Mouse (Mus musculus): ENCODE results near the gene Ypel1. TPM values are rescaled to one million over a fixed set of nuclear protein-coding genes. Genes with fewer than 3 reads are reported as not detected.

Ypel1 gene
- polyA plus RNA-seq, 1 experiment from 2014 or later, result 9.4 TPM

DNA sequence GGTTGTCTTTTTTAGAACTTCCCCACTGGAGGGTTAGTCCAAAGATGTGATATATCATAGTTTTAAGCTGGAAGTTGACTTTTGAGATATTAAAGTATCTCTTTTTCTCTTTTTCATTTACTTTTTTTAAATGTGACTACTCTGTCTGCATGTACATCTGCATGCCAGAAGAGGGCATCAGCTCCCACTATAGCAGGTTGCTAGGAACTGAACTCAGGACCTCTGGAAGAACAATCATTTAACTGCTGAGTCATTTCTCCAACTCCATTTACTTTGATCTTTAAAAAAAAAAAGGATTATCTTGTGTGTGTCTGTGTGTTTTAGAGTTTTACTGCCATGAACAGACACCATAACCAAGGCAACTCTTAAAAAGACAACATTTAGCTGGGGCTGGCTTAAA is 7.4 kb downstream of the Ypel1 start:
- H3K4me1 ChIP-seq (ENCODE audit: control insufficient read depth, insufficient read depth, low read length), result peaks cover 5% of the 10 kb centered on the region; the same call in 1 of the 2 replicates
- H3K4me2 ChIP-seq (ENCODE audit: low read depth, low read length), result no peak overlapping the region
- H3K9ac ChIP-seq (ENCODE audit: low read length), result no peak overlapping the region
- no peak for ATAC-seq (replicated peaks; ENCODE audit: extremely low read depth, insufficient read depth, low FRiP score)
- H3K27ac ChIP-seq (ENCODE audit: low read length), result no peak overlapping the region
- H3K36me3 ChIP-seq (ENCODE audit: control insufficient read depth, insufficient read depth), result peaks cover 4% of the 10 kb centered on the region; the same call in 1 of the 2 replicates
- no peaks in the 10 kb centered on the region for H3K9me3 ChIP-seq (replicated peaks; ENCODE audit: control insufficient read depth, low read length)
- H3K4me3 ChIP-seq (ENCODE audit: low read length), result no peak overlapping the region
- H3K27me3 ChIP-seq (ENCODE audit: control insufficient read depth, insufficient read depth, low read length), result no peaks in the 10 kb centered on the region

DNA sequence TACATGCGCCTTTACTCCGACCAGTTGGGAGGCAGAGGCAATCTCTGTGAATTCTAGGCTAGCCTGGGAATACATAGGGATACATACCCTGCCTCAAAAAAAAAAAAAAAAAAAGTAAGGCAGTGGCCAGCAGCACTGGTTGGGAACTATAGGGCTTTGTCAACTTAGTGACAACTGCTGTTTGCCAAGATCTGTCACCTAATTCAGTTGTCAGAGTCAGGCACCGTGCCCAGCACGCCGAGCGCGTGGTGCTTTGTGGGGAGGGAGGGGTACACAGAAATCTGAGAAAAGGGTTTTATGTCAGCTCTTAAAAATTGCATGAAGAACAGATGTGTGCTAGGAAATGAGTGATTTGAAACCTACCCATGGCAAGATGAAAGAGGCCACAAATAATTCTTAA is 8.6 kb downstream of the Ypel1 start:
- 52% methylated on average over 7 of the region's 7 CpGs for WGBS
- Histone ChIP-seq H3K4me3 (ENCODE audit: low read length) (no peak overlapping the region), H3K4me1 (ENCODE audit: control insufficient read depth, insufficient read depth, low read length) (peaks cover 5% of the 10 kb centered on the region; the same call in 1 of the 2 replicates), H3K9me3 (replicated peaks; ENCODE audit: control insufficient read depth, low read length) (no peaks in the 10 kb centered on the region), H3K4me2 (ENCODE audit: low read depth, low read length) (no peak overlapping the region), H3K27me3 (ENCODE audit: control insufficient read depth, insufficient read depth, low read length) (no peaks in the 10 kb centered on the region), H3K9ac (ENCODE audit: low read length) (no peak overlapping the region), H3K27ac (ENCODE audit: low read length) (no peak overlapping the region), H3K36me3 (ENCODE audit: control insufficient read depth, insufficient read depth) (peaks cover 8% of the 10 kb centered on the region; the same call in 1 of the 2 replicates)
- no peak for ATAC-seq (replicated peaks; ENCODE audit: extremely low read depth, insufficient read depth, low FRiP score)

DNA sequence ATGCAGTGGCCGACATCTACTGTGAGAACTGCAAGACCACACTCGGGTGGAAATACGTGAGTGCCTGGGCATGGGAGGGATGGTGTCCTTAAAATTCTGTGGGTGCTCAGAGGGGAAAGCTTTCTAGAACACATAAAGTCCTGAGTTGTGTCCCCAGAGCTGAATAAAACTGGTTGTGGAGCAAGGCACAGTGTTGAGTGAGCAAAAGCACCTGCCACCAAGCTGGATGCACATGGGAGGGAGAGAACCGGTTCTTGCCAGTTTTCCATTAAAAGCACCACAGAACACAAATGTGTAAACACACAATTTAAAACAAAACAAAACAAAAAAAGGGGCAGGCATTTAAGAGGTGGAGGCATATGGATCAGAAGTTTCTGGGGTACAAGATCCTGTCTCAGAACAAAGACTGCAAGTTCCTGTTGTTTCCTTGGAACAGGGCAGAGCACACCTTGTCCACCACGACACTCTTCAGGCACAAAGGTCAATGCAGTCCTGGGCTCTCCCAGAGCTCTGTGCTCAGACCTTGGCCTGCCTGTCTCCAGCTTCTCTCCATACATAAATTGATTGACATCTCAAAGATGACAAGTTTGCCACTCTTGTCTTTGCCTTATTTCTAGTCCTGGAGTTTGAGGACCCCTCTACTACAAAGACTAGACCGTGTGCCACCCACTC is 12.8 kb downstream of the Ypel1 start:
- Histone ChIP-seq H3K36me3 (ENCODE audit: control insufficient read depth, insufficient read depth) (peaks cover 26% of the 10 kb centered on the region), H3K9me3 (replicated peaks; ENCODE audit: control insufficient read depth, low read length) (no peaks in the 10 kb centered on the region), H3K4me2 (ENCODE audit: low read depth, low read length) (no peak overlapping the region), H3K9ac (ENCODE audit: low read length) (no peak overlapping the region), H3K4me3 (ENCODE audit: low read length) (no peak overlapping the region), H3K27me3 (ENCODE audit: control insufficient read depth, insufficient read depth, low read length) (no peaks in the 10 kb centered on the region), H3K27ac (ENCODE audit: low read length) (no peak overlapping the region), H3K4me1 (ENCODE audit: control insufficient read depth, insufficient read depth, low read length) (peaks cover 10% of the 10 kb centered on the region)
- ATAC-seq (replicated peaks; ENCODE audit: extremely low read depth, insufficient read depth, low FRiP score), result no peak
- WGBS, result 73% methylated on average over 6 of the region's 6 CpGs

GRCm38 (mm10) chr16:17085636-17086035 is 16.1 kb downstream of the Ypel1 start:
- no peaks in the 10 kb centered on the region for H3K27me3 ChIP-seq (ENCODE audit: control insufficient read depth, insufficient read depth, low read length)
- H3K9ac ChIP-seq (ENCODE audit: low read length), result no peak overlapping the region
- H3K36me3 ChIP-seq (ENCODE audit: control insufficient read depth, insufficient read depth), result peaks cover 58% of the 10 kb centered on the region
- H3K4me3 ChIP-seq (ENCODE audit: low read length), result no peak overlapping the region
- WGBS, result 60% methylated on average over 4 of the region's 4 CpGs
- H3K9me3 ChIP-seq (replicated peaks; ENCODE audit: control insufficient read depth, low read length), result no peaks in the 10 kb centered on the region
- peaks cover 5% of the 10 kb centered on the region for H3K4me1 ChIP-seq (ENCODE audit: control insufficient read depth, insufficient read depth, low read length)
- ATAC-seq (replicated peaks; ENCODE audit: extremely low read depth, insufficient read depth, low FRiP score), result no peak
- H3K27ac ChIP-seq (ENCODE audit: low read length), result peak overlapping the region; percentile 8; the same call in 1 of the 2 replicates
- H3K4me2 ChIP-seq (ENCODE audit: low read depth, low read length), result no peak overlapping the region

- Histone ChIP-seq H3K9ac (ENCODE audit: low read length) (no peak overlapping the region), H3K36me3 (ENCODE audit: control insufficient read depth, insufficient read depth) (peaks cover 63% of the 10 kb centered on the region), H3K27me3 (ENCODE audit: control insufficient read depth, insufficient read depth, low read length) (no peaks in the 10 kb centered on the region), H3K9me3 (replicated peaks; ENCODE audit: control insufficient read depth, low read length) (no peaks in the 10 kb centered on the region), H3K4me2 (ENCODE audit: low read depth, low read length) (no peak overlapping the region), H3K4me1 (ENCODE audit: control insufficient read depth, insufficient read depth, low read length) (peaks cover 5% of the 10 kb centered on the region), H3K27ac (ENCODE audit: low read length) (no peak overlapping the region), H3K4me3 (ENCODE audit: low read length) (no peak overlapping the region)
- WGBS, result 66% methylated on average over 3 of the region's 3 CpGs
- no peak for ATAC-seq (replicated peaks; ENCODE audit: extremely low read depth, insufficient read depth, low FRiP score)
Measured at GRCm38 (mm10) chr16:17086241-17086640, 16.7 kb downstream of the Ypel1 start.

DNA sequence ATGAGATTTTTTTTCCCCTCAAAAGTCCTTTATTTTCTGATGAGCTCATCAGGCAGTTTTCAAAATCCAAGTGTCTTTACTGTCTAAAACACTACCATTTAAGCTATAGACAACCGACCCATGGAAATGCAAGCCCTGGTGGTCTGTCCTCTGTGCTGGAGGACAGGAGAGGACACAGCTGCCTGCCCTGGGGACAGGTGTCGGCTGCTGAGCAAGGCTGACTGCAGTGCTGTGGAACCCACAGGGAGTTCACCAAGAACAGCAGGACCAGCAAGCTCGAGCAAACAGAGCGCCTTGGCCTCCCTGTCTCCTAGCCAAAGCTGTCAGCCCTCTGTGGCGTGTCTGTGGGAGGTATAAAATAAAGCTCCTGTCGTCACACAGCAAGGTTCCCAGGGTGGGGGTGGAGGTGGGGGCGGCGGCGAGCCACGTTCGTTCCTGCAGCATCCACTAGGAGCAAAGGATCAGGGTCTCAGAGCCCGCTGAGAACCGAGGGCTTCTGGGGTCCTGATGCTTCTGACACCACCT is 17.2 kb downstream of the Ypel1 start:
- peaks cover 68% of the 10 kb centered on the region for H3K36me3 ChIP-seq (ENCODE audit: control insufficient read depth, insufficient read depth)
- 71% methylated on average over 13 of the region's 13 CpGs for WGBS

GRCm38 (mm10) chr16:17088346-17088745 is 18.9 kb downstream of the Ypel1 start:
- Histone ChIP-seq H3K27me3 (ENCODE audit: control insufficient read depth, insufficient read depth, low read length) (no peaks in the 10 kb centered on the region), H3K27ac (ENCODE audit: low read length) (no peak overlapping the region), H3K4me2 (ENCODE audit: low read depth, low read length) (no peak overlapping the region), H3K4me3 (ENCODE audit: low read length) (no peak overlapping the region), H3K9ac (ENCODE audit: low read length) (no peak overlapping the region), H3K4me1 (ENCODE audit: control insufficient read depth, insufficient read depth, low read length) (peaks cover 5% of the 10 kb centered on the region), H3K36me3 (ENCODE audit: control insufficient read depth, insufficient read depth) (peaks cover 73% of the 10 kb centered on the region), H3K9me3 (replicated peaks; ENCODE audit: control insufficient read depth, low read length) (no peaks in the 10 kb centered on the region)
- ATAC-seq (replicated peaks; ENCODE audit: extremely low read depth, insufficient read depth, low FRiP score), result no peak
- WGBS, result 70% methylated on average over 3 of the region's 3 CpGs

More for the DNA sequence above, 17.2 kb downstream of the Ypel1 start:
- H3K4me1 ChIP-seq (ENCODE audit: control insufficient read depth, insufficient read depth, low read length), result peaks cover 5% of the 10 kb centered on the region
- H3K27ac ChIP-seq (ENCODE audit: low read length), result no peak overlapping the region
- no peak for ATAC-seq (replicated peaks; ENCODE audit: extremely low read depth, insufficient read depth, low FRiP score)
- no peaks in the 10 kb centered on the region for H3K9me3 ChIP-seq (replicated peaks; ENCODE audit: control insufficient read depth, low read length)
- H3K4me3 ChIP-seq (ENCODE audit: low read length), result no peak overlapping the region
- H3K27me3 ChIP-seq (ENCODE audit: control insufficient read depth, insufficient read depth, low read length), result no peaks in the 10 kb centered on the region
- no peak overlapping the region for H3K9ac ChIP-seq (ENCODE audit: low read length)
- no peak overlapping the region for H3K4me2 ChIP-seq (ENCODE audit: low read depth, low read length)

DNA sequence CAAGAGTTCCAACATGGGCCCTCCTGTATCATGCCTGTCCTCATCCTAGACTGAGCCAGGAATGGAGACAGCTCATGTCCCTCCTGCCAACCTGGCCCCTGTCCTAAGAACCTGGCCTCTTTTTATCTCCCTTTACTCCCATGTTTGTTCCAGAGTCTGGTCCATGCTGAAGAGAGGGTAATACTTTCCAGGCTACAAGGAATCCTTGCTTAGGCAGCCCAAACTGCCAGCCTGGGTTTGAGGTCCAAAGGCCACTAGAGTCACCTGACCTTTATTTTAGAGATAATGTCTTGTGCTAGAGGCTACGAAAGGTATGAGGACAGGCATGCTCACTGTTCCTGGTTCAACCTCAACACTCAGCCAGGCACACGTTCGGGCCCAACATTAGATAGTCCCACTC is 27.4 kb downstream of the Ypel1 start:
- ATAC-seq (replicated peaks; ENCODE audit: extremely low read depth, insufficient read depth, low FRiP score), result no peak

DNA sequence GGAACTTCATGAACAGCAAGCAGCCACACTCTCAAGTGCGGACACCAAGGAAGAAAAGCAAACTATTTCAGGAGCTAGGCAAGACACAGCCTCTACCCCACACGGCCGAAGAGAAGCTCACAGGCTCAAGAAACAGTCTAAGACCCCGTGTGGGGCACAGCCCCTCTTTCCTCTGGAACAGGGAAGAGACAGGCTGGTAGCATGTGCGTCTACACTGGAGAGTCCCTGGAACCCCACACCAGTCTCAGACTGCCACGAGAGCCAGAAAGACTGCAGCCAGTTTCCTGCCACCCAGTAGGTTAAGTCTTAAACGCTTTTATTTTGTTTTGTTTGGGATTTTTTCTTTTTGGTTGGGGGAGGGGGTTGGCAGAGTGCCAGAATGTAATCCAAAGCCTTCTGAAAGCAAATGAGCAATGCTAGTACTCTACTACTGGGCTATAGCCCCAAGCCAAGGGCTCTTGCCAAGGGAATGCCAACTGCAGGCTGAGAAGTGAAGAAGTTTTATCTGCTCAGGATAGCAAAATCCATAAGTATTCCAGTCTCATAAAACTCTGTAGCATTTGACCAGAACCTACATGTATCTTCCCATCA is 33.2 kb downstream of the Ypel1 start:
- 66% methylated on average over 7 of the region's 7 CpGs for WGBS
- Histone ChIP-seq H3K9ac (ENCODE audit: low read length) (no peak overlapping the region), H3K4me1 (ENCODE audit: control insufficient read depth, insufficient read depth, low read length) (no peaks in the 10 kb centered on the region), H3K9me3 (replicated peaks; ENCODE audit: control insufficient read depth, low read length) (no peaks in the 10 kb centered on the region), H3K36me3 (ENCODE audit: control insufficient read depth, insufficient read depth) (peaks cover 27% of the 10 kb centered on the region), H3K4me2 (ENCODE audit: low read depth, low read length) (no peak overlapping the region), H3K4me3 (ENCODE audit: low read length) (no peak overlapping the region), H3K27ac (ENCODE audit: low read length) (no peak overlapping the region), H3K27me3 (ENCODE audit: control insufficient read depth, insufficient read depth, low read length) (no peaks in the 10 kb centered on the region)
- ATAC-seq (replicated peaks; ENCODE audit: extremely low read depth, insufficient read depth, low FRiP score), result no peak

More for the DNA sequence above, 27.4 kb downstream of the Ypel1 start:
- H3K4me1 ChIP-seq (ENCODE audit: control insufficient read depth, insufficient read depth, low read length), result no peaks in the 10 kb centered on the region
- H3K27ac ChIP-seq (ENCODE audit: low read length), result no peak overlapping the region
- H3K27me3 ChIP-seq (ENCODE audit: control insufficient read depth, insufficient read depth, low read length), result no peaks in the 10 kb centered on the region
- 83% methylated on average over 3 of the region's 3 CpGs for WGBS
- H3K4me2 ChIP-seq (ENCODE audit: low read depth, low read length), result no peak overlapping the region
- H3K4me3 ChIP-seq (ENCODE audit: low read length), result no peak overlapping the region
- no peak overlapping the region for H3K9ac ChIP-seq (ENCODE audit: low read length)
- peaks cover 51% of the 10 kb centered on the region for H3K36me3 ChIP-seq (ENCODE audit: control insufficient read depth, insufficient read depth)
- no peaks in the 10 kb centered on the region for H3K9me3 ChIP-seq (replicated peaks; ENCODE audit: control insufficient read depth, low read length)
